Mouse (Mus musculus): Measurements from ENCODE around the gene Pabpc1l. TPM values are rescaled to one million over a fixed set of nuclear protein-coding genes. Genes with fewer than 3 reads are reported as not detected.

Pabpc1l gene
- polyA plus RNA-seq, 1 experiment from 2014 or later = 0.82 TPM

DNA sequence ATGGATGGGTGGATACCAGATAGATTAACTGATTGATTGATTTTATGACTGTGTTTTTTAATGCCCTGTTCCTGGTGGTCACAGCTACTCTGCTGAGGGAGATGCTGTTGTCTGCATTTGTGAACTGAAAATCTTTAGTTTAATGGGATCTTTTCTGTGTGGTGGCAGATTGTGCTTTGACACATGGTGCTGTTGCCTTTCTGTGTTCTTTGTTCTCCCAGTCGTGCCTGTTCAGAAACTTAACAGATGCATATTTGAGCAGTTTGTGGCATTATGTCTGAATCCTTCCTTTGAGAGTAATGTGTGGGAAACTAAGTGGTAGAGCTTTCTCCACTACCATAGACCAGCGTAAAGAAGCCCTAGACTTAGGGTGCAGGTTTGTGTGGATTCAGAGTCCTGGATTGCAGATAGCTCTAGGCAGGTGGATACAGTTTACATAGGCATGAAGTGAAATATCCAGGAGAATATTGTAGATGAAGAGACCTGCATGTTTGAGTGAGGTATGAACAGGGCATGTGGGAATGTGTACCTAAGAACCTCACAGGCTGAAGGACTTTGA, 17.2 kb upstream of the Pabpc1l start:
- 80% methylated on average over 2 of the region's 2 CpGs for WGBS
- no peak overlapping the region for H3K9ac ChIP-seq
- H3K4me1 ChIP-seq (replicated peaks) = peaks cover 14% of the 10 kb centered on the region
- ATAC-seq = no peak
- H3K4me2 ChIP-seq (replicated peaks) = no peak overlapping the region
- no peaks in the 10 kb centered on the region for H3K9me3 ChIP-seq
- H3K27me3 ChIP-seq (replicated peaks) = no peaks in the 10 kb centered on the region
- H3K27ac ChIP-seq = no peak overlapping the region
- H3K4me3 ChIP-seq (replicated peaks) = no peak overlapping the region
- H3K36me3 ChIP-seq = no peaks in the 10 kb centered on the region

DNA sequence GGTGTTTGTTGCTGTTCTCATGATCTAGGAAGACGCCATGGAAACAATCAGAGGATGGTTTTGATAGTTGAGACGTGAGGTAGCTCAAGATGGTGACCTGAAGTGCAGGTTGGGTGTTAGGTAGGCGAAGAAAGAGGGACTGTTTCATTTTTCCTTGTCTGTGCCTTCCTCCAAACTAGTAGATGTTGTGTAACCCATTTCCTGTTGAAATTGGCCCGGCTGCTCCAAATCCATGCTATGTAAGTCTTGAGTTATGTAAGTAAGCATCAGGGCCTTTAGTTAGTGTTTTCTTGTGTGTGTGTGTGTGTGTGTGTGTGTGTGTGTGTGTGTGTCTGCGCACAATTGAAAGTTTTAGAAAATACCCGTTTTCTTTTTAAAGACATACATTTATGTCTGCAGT, 16.0 kb upstream of the Pabpc1l start:
- H3K27me3 ChIP-seq (replicated peaks) = no peaks in the 10 kb centered on the region
- no peak overlapping the region for H3K27ac ChIP-seq
- H3K4me2 ChIP-seq (replicated peaks) = no peak overlapping the region
- no peaks in the 10 kb centered on the region for H3K9me3 ChIP-seq
- no peaks in the 10 kb centered on the region for H3K36me3 ChIP-seq
- H3K4me1 ChIP-seq (replicated peaks) = peaks cover 11% of the 10 kb centered on the region
- H3K9ac ChIP-seq = no peak overlapping the region
- WGBS = 86% methylated on average over 6 of the region's 6 CpGs
- H3K4me3 ChIP-seq (replicated peaks) = no peak overlapping the region
- no peak for ATAC-seq

DNA sequence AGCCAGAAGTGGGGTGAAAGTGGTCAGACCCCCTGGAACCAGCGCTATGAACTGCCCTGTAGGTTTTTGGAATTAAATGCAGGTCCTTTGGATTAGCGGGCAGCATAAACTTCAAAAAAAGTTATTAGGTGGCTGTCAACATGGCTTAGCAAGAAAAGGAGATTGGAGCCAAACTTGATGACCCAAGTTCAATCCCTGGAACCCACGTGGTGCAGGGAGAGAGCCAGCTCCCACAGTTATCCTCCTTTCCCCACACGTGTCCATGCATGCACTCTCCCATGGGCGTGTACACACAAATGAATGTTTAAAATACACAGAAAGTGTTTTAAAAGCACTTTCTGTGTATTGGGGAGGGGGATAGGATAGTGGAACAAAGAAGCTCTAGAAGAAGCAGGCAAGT, 14.8 kb upstream of the Pabpc1l start:
- Histone ChIP-seq H3K4me2 (replicated peaks) (no peak overlapping the region), H3K4me1 (replicated peaks) (peaks cover 3% of the 10 kb centered on the region), H3K27me3 (replicated peaks) (no peaks in the 10 kb centered on the region), H3K36me3 (peaks cover 7% of the 10 kb centered on the region; the same call in 1 of the 2 replicates), H3K9ac (no peak overlapping the region), H3K9me3 (no peaks in the 10 kb centered on the region), H3K4me3 (replicated peaks) (no peak overlapping the region), H3K27ac (no peak overlapping the region)
- ATAC-seq = no peak
- 80% methylated on average over 5 of the region's 5 CpGs for WGBS

DNA sequence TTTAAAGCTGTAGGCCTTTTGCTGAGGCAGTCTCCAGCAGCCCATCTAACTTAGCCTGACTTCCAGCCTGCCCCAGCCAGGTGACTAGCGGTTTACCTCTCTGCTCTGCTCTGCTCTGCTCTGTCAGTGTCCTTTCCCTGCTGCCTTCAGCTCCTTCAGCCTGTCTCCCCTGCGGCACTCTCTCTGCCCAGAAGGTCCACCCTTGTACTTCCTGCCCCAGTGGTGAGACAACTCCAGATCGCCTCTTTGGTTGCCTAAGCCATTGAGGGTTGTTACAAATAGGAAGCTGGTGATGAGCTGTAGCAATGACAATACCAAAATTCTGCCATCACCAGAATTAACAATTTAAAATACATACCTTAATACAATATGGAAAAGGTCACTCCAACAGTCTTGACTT, 14.3 kb upstream of the Pabpc1l start:
- Histone ChIP-seq H3K36me3 (peaks cover 11% of the 10 kb centered on the region; the same call in 1 of the 2 replicates), H3K4me1 (replicated peaks) (peaks cover 3% of the 10 kb centered on the region), H3K27me3 (replicated peaks) (no peaks in the 10 kb centered on the region), H3K4me3 (replicated peaks) (no peak overlapping the region), H3K9ac (no peak overlapping the region), H3K4me2 (replicated peaks) (no peak overlapping the region), H3K27ac (no peak overlapping the region), H3K9me3 (no peaks in the 10 kb centered on the region)
- no peak for ATAC-seq
- WGBS = 95% methylated on average over 3 of the region's 3 CpGs

DNA sequence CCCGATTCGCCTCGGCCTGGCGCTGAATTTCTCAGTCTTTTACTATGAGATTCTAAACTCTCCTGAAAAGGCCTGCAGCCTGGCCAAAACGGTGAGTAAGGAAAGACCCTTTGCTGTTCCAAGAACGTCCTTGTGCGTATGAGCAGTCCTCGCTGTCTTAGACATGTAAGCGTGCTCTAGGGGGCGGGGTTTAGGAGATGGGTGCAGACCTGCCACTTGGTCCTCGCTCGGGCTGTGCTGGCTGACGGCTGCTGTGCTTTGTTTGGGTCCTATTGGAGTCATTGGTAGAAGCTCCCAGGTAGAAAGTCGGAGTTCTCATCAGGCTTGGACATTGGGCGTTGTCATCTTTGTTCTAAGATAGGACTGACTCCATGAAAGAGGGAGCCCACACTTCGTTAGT, 9.9 kb upstream of the Pabpc1l start:
- Histone ChIP-seq H3K4me3 (replicated peaks) (no peak overlapping the region), H3K9me3 (no peaks in the 10 kb centered on the region), H3K4me2 (replicated peaks) (no peak overlapping the region), H3K36me3 (peaks cover 39% of the 10 kb centered on the region), H3K27ac (no peak overlapping the region), H3K9ac (no peak overlapping the region), H3K4me1 (replicated peaks) (no peaks in the 10 kb centered on the region), H3K27me3 (replicated peaks) (no peaks in the 10 kb centered on the region)
- no peak for ATAC-seq
- WGBS = 91% methylated on average over 16 of the region's 16 CpGs

DNA sequence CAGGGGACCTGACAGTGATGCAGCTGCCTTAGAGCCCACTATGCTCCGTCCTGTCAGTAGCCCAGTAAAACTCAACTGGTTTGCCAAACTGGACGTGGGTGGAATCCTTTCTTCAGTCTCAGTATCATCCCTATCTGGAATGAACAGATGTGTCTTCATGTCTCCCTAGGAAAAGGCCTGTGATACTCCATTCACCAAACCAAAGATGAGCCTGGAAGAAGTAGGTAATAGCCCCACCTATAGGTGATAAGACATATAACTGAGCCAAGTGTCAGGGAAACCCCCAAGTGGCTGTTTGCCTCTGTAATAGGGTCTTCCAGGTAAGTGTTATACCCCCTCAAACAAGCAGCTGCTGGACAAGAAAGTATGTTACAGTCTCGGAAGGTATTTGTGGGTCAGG, 6.3 kb upstream of the Pabpc1l start:
- no peak overlapping the region for H3K4me2 ChIP-seq (replicated peaks)
- H3K9me3 ChIP-seq = no peaks in the 10 kb centered on the region
- no peaks in the 10 kb centered on the region for H3K4me1 ChIP-seq (replicated peaks)
- peaks cover 39% of the 10 kb centered on the region for H3K36me3 ChIP-seq
- no peaks in the 10 kb centered on the region for H3K27me3 ChIP-seq (replicated peaks)
- no peak overlapping the region for H3K27ac ChIP-seq
- no peak overlapping the region for H3K9ac ChIP-seq
- ATAC-seq = no peak
- 92% methylated on average over 3 of the region's 3 CpGs for WGBS
- no peak overlapping the region for H3K4me3 ChIP-seq (replicated peaks)

DNA sequence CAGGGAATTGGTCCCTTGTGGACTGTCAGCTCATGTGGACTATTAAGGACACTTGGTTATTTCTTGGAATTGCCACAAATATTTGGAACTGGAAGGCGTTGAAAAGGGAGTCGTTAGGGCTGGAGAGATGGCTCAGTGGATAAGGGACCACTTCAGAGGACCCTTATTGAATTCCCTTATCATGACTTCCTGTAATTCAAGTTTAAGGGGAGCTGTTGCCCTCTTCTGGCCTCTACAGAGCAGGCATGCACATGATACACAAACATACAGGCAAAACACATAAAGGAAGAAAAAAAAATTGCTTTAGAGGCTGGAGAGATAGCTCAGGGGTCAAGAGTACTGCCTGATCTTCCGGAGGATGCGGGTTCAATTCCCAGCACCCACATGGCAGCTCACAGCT, 5.3 kb upstream of the Pabpc1l start:
- H3K36me3 ChIP-seq = peaks cover 37% of the 10 kb centered on the region
- H3K4me1 ChIP-seq (replicated peaks) = no peaks in the 10 kb centered on the region
- no peaks in the 10 kb centered on the region for H3K9me3 ChIP-seq
- no peak for ATAC-seq
- no peaks in the 10 kb centered on the region for H3K27me3 ChIP-seq (replicated peaks)
- no peak overlapping the region for H3K4me3 ChIP-seq (replicated peaks)
- no peak overlapping the region for H3K27ac ChIP-seq
- 88% methylated on average over 4 of the region's 4 CpGs for WGBS
- H3K4me2 ChIP-seq (replicated peaks) = no peak overlapping the region
- no peak overlapping the region for H3K9ac ChIP-seq

DNA sequence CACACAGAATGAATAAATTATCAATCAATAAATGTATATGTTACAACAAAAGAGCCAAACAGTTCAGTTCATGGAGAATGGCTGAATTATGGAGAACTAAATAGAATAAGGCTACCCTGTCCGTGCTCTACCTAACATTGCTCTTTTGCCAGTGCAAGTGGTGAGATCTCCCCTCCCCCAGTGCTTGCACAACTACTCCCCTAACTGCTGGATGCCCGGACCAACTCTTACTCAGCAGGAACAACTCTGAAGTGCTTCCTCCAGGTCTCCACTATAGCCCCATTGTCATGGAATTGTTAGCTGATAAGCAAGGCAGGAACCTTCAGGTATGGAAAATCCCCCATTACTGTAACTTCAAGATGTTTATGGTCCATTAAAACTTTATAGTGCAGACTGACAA, 3.1 kb upstream of the Pabpc1l start:
- H3K27me3 ChIP-seq (replicated peaks) = no peaks in the 10 kb centered on the region
- no peak for ATAC-seq
- no peak overlapping the region for H3K4me3 ChIP-seq (replicated peaks)
- H3K9ac ChIP-seq = no peak overlapping the region
- no peaks in the 10 kb centered on the region for H3K4me1 ChIP-seq (replicated peaks)
- H3K36me3 ChIP-seq = peaks cover 19% of the 10 kb centered on the region
- H3K4me2 ChIP-seq (replicated peaks) = no peak overlapping the region
- no peak overlapping the region for H3K27ac ChIP-seq
- no peaks in the 10 kb centered on the region for H3K9me3 ChIP-seq
- 54% methylated on average over 2 of the region's 2 CpGs for WGBS

DNA sequence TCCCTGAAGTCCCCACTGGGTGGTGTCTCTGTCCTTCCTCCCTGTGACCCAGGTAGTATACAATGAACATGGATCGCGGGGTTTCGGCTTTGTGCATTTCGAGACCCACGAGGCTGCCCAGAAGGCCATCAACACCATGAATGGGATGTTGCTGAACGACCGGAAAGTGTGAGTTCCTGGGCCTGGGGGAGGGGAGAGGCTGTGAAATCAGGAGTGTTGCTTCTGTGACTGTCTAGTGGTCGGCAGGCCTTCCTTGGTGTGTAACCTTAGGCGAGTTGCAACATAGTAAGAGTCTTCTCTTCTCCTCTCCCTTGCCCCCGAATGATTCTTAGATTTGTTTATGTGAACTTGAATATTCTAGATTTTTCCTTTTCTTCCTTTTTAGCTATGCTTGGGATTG, 5.9 kb downstream of the Pabpc1l start:
- Histone ChIP-seq H3K36me3 (no peaks in the 10 kb centered on the region), H3K4me1 (replicated peaks) (no peaks in the 10 kb centered on the region), H3K9ac (no peak overlapping the region), H3K4me3 (replicated peaks) (no peak overlapping the region), H3K27me3 (replicated peaks) (no peaks in the 10 kb centered on the region), H3K9me3 (no peaks in the 10 kb centered on the region), H3K27ac (no peak overlapping the region), H3K4me2 (replicated peaks) (no peak overlapping the region)
- no peak for ATAC-seq
- 78% methylated on average over 10 of the region's 10 CpGs for WGBS

DNA sequence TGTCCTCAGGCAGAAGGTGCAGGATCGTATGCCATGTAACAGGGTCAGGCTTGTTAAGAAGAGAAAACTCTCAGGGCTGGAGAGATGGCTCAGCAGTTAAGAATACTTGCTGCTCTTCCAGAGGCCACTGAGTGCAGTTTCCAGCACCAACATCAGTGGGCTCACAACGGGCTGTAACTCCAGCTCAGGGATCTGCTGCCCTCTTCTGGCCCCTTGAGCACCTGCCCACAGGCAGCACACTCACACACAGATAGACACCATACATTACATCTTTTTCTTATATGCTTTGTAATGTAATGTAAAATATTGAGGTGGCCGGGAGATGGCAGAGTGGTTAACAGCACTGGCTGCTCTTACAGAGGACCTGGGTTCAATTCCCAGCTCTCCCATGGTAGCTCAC, 7.7 kb downstream of the Pabpc1l start:
- no peaks in the 10 kb centered on the region for H3K36me3 ChIP-seq
- no peak for ATAC-seq
- H3K9ac ChIP-seq = no peak overlapping the region
- no peak overlapping the region for H3K27ac ChIP-seq
- no peaks in the 10 kb centered on the region for H3K27me3 ChIP-seq (replicated peaks)
- 88% methylated on average over 3 of the region's 3 CpGs for WGBS
- peaks cover 2% of the 10 kb centered on the region; the same call in 1 of the 2 replicates for H3K4me1 ChIP-seq (replicated peaks)
- H3K4me3 ChIP-seq (replicated peaks) = no peak overlapping the region
- H3K4me2 ChIP-seq (replicated peaks) = no peak overlapping the region
- H3K9me3 ChIP-seq = no peaks in the 10 kb centered on the region

DNA sequence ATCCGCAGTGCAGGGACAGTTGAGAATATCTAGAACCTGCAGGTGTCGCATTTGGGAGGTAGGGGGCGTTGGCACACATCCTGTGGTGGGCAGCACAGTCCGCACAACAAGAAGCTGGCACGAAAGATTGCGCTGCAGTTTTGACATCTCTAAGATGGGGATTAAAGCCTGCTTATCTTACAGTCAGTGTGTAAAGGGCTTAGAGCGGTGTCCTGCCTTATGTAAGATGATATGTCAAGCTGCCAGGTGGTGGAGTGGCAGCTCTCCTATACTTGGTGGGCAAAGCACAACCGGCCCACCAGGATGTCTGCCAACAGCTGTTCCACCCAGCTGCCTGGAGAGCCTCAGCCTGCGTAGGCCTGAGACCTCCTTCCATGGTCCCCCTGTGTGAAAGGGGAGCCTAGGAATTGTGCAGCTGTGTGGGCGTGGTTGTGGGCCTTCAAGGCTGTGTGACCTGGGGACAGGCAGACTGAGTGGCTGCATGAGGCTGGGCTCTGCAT, 11.3 kb downstream of the Pabpc1l start:
- no peak for ATAC-seq
- 51% methylated on average over 10 of the region's 10 CpGs for WGBS

DNA sequence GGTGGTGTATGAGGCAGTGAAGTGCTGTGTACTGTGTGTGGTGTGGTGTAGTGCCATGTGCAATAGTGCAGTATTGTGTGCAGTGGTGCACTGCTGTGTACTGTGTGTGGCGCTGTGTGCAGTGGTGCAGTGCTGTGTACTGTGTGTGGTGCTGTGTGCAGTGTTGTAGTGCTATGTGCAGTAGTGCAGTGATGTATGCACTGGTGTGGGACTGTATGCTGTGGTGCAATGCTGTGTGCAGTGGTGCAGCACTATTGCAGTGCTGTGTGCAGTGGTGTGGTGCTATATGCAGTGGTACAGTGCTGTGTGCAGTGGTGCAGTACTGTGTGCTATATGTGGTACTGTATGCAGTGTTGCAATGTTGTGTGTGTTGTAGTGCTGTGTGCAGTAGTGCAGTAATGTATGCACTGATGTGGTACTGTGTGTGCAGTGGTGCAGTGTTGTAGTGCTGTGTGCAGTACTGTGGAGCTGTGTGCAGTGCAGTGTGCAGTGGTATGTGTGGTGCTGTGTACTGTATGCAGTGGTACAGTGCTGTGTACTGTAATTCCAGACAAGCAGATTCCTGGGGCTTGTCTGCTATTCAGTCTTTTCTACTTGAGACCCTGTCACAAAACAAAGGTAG, 13.3 kb downstream of the Pabpc1l start:
- no peak overlapping the region for H3K9ac ChIP-seq
- ATAC-seq = no peak
- H3K36me3 ChIP-seq = no peaks in the 10 kb centered on the region

More for the DNA sequence above, 11.3 kb downstream of the Pabpc1l start:
- Histone ChIP-seq H3K36me3 (no peaks in the 10 kb centered on the region), H3K9me3 (no peaks in the 10 kb centered on the region), H3K4me1 (replicated peaks) (peaks cover 5% of the 10 kb centered on the region; the same call in 1 of the 2 replicates), H3K27me3 (replicated peaks) (no peaks in the 10 kb centered on the region), H3K4me2 (replicated peaks) (no peak overlapping the region), H3K27ac (no peak overlapping the region), H3K4me3 (replicated peaks) (no peak overlapping the region), H3K9ac (no peak overlapping the region)

DNA sequence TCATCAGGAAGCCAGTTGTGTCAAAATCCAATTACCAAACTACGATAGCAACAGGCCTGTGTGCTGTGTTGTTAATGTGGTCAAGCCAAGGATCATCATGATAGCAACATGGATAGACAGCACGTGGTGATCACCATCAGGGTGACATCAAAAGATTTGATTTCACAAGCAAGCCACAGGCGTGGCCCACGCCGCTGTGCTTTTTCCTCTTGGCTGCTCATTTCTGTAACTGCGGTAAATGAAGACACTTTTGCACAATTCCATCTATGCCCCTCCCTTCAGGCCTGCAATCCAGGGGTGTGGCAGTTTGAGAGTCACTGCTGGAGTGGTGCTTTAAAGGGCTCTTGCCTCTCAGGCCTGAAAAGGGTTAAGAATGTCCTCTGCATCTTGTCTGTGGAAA, 15.7 kb downstream of the Pabpc1l start:
- no peak overlapping the region for H3K4me2 ChIP-seq (replicated peaks)
- no peak overlapping the region for H3K4me3 ChIP-seq (replicated peaks)
- ATAC-seq = no peak
- no peaks in the 10 kb centered on the region for H3K27me3 ChIP-seq (replicated peaks)
- no peak overlapping the region for H3K9ac ChIP-seq
- peaks cover 5% of the 10 kb centered on the region; the same call in 1 of the 2 replicates for H3K4me1 ChIP-seq (replicated peaks)
- no peaks in the 10 kb centered on the region for H3K36me3 ChIP-seq
- no peaks in the 10 kb centered on the region for H3K9me3 ChIP-seq
- no peak overlapping the region for H3K27ac ChIP-seq
- 84% methylated on average over 6 of the region's 6 CpGs for WGBS

More for the DNA sequence above, 13.3 kb downstream of the Pabpc1l start:
- no peak overlapping the region for H3K4me2 ChIP-seq (replicated peaks)
- no peak overlapping the region for H3K4me3 ChIP-seq (replicated peaks)
- no peak overlapping the region for H3K27ac ChIP-seq
- H3K9me3 ChIP-seq = no peaks in the 10 kb centered on the region
- 97% methylated on average over 1 of the region's 1 CpGs for WGBS
- no peaks in the 10 kb centered on the region for H3K27me3 ChIP-seq (replicated peaks)
- H3K4me1 ChIP-seq (replicated peaks) = peaks cover 5% of the 10 kb centered on the region; the same call in 1 of the 2 replicates
